Mouse (Mus musculus) ES-Bruce4 (cell line): ENCODE measurements at regions not wholly inside any gene's neighbourhood (a gene's known extent, or its start where the extent isn't known, plus 50 kb on each side); places are given as distances from the start of the nearest gene placed in this dataset.

ENCODE experiments used
- CTCF ChIP-seq: IDR thresholded peaks from one replicate; pipeline ENCODE4 v1.8.1; 2011; ENCODE audit warnings: low read depth, low read length
- EP300 ChIP-seq: IDR thresholded peaks from 2 replicates; pipeline ENCODE4 v1.6.1; 2011; ENCODE audit warnings: low read depth, low read length; ENCODE audit not compliant: insufficient read depth
- POLR2A ChIP-seq: IDR thresholded peaks from one replicate; pipeline ENCODE4 v1.8.1; 2011; ENCODE audit warnings: low read length; ENCODE audit not compliant: insufficient read depth

DNA sequence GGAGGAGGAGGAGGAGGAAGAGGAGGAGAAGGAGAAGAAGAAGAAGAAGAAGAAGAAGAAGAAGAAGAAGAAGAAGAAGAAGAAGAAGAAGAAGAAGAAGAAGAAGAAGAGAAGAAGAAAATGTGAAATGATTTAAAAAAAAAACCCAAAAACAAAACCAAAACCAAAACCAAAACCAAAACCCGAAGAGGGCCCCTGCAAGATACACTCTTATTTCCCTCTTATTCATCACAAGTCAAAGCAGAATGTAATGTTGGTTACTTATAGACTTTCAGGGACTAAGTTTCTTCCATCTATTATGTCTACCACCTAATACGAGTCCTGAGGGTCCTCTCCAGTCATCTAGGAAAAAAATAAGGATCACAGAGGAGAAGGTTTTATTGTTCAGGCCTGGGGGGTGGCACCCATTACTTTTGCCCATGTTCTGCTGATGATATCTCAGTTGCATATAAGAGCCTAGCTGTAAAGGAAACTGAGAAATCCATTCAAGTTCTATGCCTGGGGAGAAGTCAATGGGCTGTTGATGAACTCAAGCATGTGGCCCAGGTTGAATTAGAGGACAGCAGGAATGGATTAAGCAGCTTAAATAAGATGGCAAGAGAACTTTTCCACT, 118.0 kb downstream of the Gm5426 start:
- no peak for TF ChIP-seq POLR2A
- no peak for TF ChIP-seq CTCF
- no peak for TF ChIP-seq EP300
